Mouse (Mus musculus) Muller cell, postnatal 12 days (primary cell): ENCODE data around the gene Thnsl1.

Source experiments
- DNase-seq: peaks from one replicate; pipeline ENCODE4 v3.0.0-alpha.2; 2015; ENCODE audit errors: inconsistent ontology term

Gene Thnsl1

GRCm38 (mm10) chr2:21204912-21205830 is at the start of gene Thnsl1, which contains the start of gene Enkur:
TSS of gene Thnsl1 (plus strand) at chr2:21205724.
TSS of gene Enkur (minus strand) at chr2:21205365.
- DNase-seq: peak; percentile 99

- no peak for DNase-seq
These were observed 41.2 kb upstream of the Thnsl1 start for GRCm38 (mm10) chr2:21164296-21164695.

GRCm38 (mm10) chr2:21167916-21168315 is 37.6 kb upstream of the Thnsl1 start:
- DNase-seq: no peak

- DNase-seq: no peak
These were observed 32.7 kb upstream of the Thnsl1 start for GRCm38 (mm10) chr2:21172797-21173196.

GRCm38 (mm10) chr2:21179136-21179535 is 26.4 kb upstream of the Thnsl1 start:
- no peak for DNase-seq

- DNase-seq: peak; percentile 35
These were observed 22.7 kb upstream of the Thnsl1 start for GRCm38 (mm10) chr2:21182811-21183210.

- DNase-seq: peak; percentile 33
These were observed 17.9 kb upstream of the Thnsl1 start for GRCm38 (mm10) chr2:21187576-21187975.

- DNase-seq: peak; percentile 24
These were observed 16.9 kb upstream of the Thnsl1 start for GRCm38 (mm10) chr2:21188610-21189009.

- no peak for DNase-seq
These were observed 14.3 kb upstream of the Thnsl1 start for GRCm38 (mm10) chr2:21191232-21191631.

GRCm38 (mm10) chr2:21195233-21195632 is 10.3 kb upstream of the Thnsl1 start:
- no peak for DNase-seq

- DNase-seq: peak; percentile 35
These were observed 6.5 kb upstream of the Thnsl1 start for GRCm38 (mm10) chr2:21199051-21199450.

GRCm38 (mm10) chr2:21202754-21203153 is 2.8 kb upstream of the Thnsl1 start:
- DNase-seq: peak; percentile 34

- DNase-seq: no peak
These were observed 271 bp downstream of the Thnsl1 start for GRCm38 (mm10) chr2:21205831-21206159.

- DNase-seq: no peak
These were observed 754 bp downstream of the Thnsl1 start for GRCm38 (mm10) chr2:21206278-21206677.

- DNase-seq: no peak
These were observed 5.8 kb downstream of the Thnsl1 start for GRCm38 (mm10) chr2:21211361-21211760.

GRCm38 (mm10) chr2:21214322-21214721 is 8.8 kb downstream of the Thnsl1 start:
- DNase-seq: no peak

- DNase-seq: no peak
These were observed 9.8 kb downstream of the Thnsl1 start for GRCm38 (mm10) chr2:21215284-21215683.

GRCm38 (mm10) chr2:21222453-21223384 is 17.2 kb downstream of the Thnsl1 start:
- no peak for DNase-seq

- DNase-seq: no peak
These were observed 24.8 kb downstream of the Thnsl1 start for GRCm38 (mm10) chr2:21230276-21230675.

GRCm38 (mm10) chr2:21231147-21231546 is 25.6 kb downstream of the Thnsl1 start:
- DNase-seq: no peak

- peak; percentile 78 for DNase-seq
These were observed 29.5 kb downstream of the Thnsl1 start for GRCm38 (mm10) chr2:21234871-21235648.
